Mouse (Mus musculus): ENCODE measurements around the gene Ackr3. TPM values are rescaled to one million over a fixed set of nuclear protein-coding genes. Genes with fewer than 3 reads are reported as not detected.

Ackr3 gene
- 1.3 TPM for polyA plus RNA-seq (2014; fragmentation: Illumina TruSeq; extraction: RNeasy Lipid Tissue Mini Kit (QIAGEN cat#74804); ENCODE audit: low read depth, low replicate concordance)

GRCm38 (mm10) chr1:90203783-90204690, at the start of gene Ackr3:
Gene Ackr3 (plus strand): TSS chr1:90203980.

Other genes starting within 250 kb of the Ackr3 start
- not detected for gene Asb18, start 189.3 kb upstream of the Ackr3 start, polyA plus RNA-seq (2014; fragmentation: Illumina TruSeq; extraction: RNeasy Lipid Tissue Mini Kit (QIAGEN cat#74804); ENCODE audit: low read depth, low replicate concordance)
- gene Iqca, start 50.6 kb upstream of the Ackr3 start, polyA plus RNA-seq (2014; fragmentation: Illumina TruSeq; extraction: RNeasy Lipid Tissue Mini Kit (QIAGEN cat#74804); ENCODE audit: low read depth, low replicate concordance): 28.3 TPM

All from testis, adult 10 weeks (tissue).